Mouse (Mus musculus) testis, adult 2 months (tissue): ENCODE data around the gene Dach1. TPM values are rescaled to one million over a fixed set of nuclear protein-coding genes. Genes with fewer than 3 reads are reported as not detected.

ENCODE experiments used
- H3K27ac ChIP-seq: fragments of 200-500 bp; 2 replicates; pipeline ENCODE4 v1.5.1; 2012; ENCODE audit warnings: low read depth, low read length; ENCODE audit not compliant: control insufficient read depth, insufficient read depth
- H3K27me3 ChIP-seq: fragments of 200-500 bp; 2 replicates; pipeline ENCODE4 v1.6.1; 2012; ENCODE audit warnings: mild to moderate bottlenecking, low read length, moderate library complexity; ENCODE audit not compliant: control insufficient read depth, insufficient read depth
- H3K36me3 ChIP-seq: fragments of 200-500 bp; 2 replicates; pipeline ENCODE4 v1.6.1; 2012; ENCODE audit warnings: mild to moderate bottlenecking, low read length; ENCODE audit not compliant: control insufficient read depth, insufficient read depth
- H3K4me1 ChIP-seq: fragments of 200-500 bp; 2 replicates; pipeline ENCODE4 v1.6.1; 2012; ENCODE audit warnings: low read length; ENCODE audit not compliant: control insufficient read depth, insufficient read depth
- H3K4me3 ChIP-seq: fragments of 200-500 bp; 2 replicates; pipeline ENCODE4 v1.5.1; 2012; ENCODE audit warnings: low read depth, mild to moderate bottlenecking, low read length, moderate library complexity, mixed read lengths; ENCODE audit not compliant: control insufficient read depth
- CTCF ChIP-seq: fragments of 200-500 bp; IDR thresholded peaks from 2 replicates; pipeline ENCODE4 v1.5.1; 2012; ENCODE audit warnings: low read depth, mild to moderate bottlenecking, inconsistent platforms, low read length, moderate library complexity; ENCODE audit not compliant: control insufficient read depth, insufficient read depth, insufficient replicate concordance
- POLR2A ChIP-seq: fragments of 200-500 bp; IDR thresholded peaks from 2 replicates; pipeline ENCODE4 v1.6.1; 2012; ENCODE audit warnings: low read depth, mild to moderate bottlenecking, inconsistent platforms, low read length, moderate library complexity; ENCODE audit not compliant: control insufficient read depth
- polyA plus RNA-seq: library from polyadenylated mRNA; depleted of rRNA; stranded (reverse); fragments of >200 nt; gene quantifications from 2 replicates; pipeline ENCODE4 v1.2.3, GENCODE M21; 2012

Dach1 gene
- polyA plus RNA-seq, 1 experiment: 0.31 TPM

DNA sequence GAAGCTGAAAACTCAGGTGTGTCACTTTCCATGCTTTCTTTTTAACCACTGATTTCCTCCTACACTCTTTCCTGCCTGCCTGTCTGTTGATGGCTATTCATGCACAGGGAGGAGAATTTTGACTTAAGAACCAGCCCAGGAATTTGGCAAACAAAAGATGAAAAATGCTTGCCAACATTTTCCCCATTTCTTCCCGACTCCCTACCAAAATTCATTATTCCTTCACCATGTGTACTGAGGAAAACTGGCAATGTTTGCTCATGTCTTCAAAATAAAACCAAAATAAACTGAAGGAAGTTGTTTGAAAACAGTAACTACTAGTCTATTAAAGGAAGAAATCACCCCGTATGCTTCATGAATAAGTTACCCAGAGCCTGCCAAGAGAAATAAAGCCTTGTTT lies 27.8 kb downstream of the Dach1 start:
- Histone ChIP-seq H3K4me1 (no peaks in the 10 kb centered on the region), H3K4me3 (no peak overlapping the region), H3K36me3 (no peaks in the 10 kb centered on the region), H3K27ac (no peak overlapping the region), H3K27me3 (no peaks in the 10 kb centered on the region)
- TF ChIP-seq POLR2A: no peak
- no peak for TF ChIP-seq CTCF

DNA sequence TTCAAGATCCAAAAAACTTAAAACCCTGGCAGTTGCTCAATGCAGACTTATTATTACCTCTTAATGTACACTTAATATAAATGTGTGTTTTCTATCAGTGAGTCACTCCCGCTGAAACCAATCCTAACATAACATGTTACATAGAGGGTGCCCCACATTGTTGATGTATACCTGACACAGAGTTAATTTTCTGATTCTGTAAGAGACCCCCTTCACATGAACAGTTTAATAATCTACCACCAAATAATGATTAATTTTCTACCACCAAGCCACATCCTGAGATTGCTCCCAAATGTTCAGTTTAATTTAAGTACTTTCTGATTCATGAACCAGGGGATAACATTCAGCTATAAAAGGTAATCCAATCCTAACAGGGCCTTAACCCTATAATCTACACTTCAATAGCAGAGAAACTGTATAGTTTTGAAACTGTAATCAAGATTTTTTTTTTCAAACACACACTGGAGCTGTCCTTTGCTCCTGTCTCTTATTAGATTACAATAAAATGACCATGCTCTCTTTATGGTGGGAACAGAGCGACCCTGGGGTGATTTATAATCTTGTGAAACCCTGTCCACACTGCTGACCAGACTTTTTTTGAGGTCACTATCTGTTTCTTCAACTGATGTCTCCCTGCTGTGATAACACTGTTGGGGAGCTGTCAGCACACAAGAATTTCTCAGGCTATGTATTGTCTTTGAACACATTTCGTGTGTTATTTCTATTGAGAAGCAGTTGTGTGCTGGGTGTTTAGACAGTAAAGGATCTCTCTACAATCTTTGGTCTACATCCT lies 30.5 kb downstream of the Dach1 start:
- Histone ChIP-seq H3K4me1 (no peaks in the 10 kb centered on the region), H3K27ac (no peak overlapping the region), H3K36me3 (no peaks in the 10 kb centered on the region), H3K4me3 (no peak overlapping the region), H3K27me3 (no peaks in the 10 kb centered on the region)
- TF ChIP-seq POLR2A: no peak
- no peak for TF ChIP-seq CTCF

DNA sequence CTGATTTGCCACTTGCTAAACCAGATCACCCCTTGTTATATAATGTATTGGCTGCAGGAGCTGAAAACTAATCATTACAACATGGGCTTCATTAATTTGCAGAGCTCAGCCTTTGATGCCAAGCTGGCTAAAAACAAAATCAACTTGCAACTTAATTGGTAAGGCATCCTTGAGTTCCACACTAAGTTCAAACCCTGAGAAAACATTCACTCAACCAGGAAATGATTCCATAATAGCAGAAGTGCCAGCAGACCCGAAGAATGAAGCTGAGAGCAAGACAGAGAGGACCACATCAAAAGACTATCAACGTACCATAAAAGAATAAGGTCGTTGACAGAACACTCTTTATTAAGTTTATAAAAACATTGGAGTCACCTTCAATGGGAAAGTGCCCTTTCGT lies 35.0 kb downstream of the Dach1 start:
- Histone ChIP-seq H3K36me3 (no peaks in the 10 kb centered on the region), H3K27me3 (no peaks in the 10 kb centered on the region), H3K4me1 (no peaks in the 10 kb centered on the region), H3K27ac (no peak overlapping the region), H3K4me3 (no peak overlapping the region)
- no peak for TF ChIP-seq POLR2A
- no peak for TF ChIP-seq CTCF

DNA sequence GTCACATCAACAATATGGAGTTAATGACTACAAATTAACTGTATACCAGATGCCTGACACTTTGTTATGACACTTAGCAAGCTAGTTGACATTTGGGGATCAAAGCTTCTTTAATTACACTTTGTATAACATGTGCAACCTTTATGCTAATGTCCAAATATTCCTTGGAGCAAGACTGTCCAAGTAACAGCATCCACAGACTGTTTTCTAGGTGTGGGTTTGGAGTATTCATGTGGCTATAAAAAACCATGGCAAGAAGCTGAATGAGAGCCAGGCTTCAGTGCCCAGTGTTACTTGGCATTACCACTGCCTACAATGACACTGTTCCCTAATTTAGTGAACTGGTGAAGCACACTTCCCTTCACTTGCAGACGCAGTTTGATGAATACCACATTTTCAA lies 46.5 kb downstream of the Dach1 start:
- Histone ChIP-seq H3K27ac (no peak overlapping the region), H3K4me3 (no peak overlapping the region), H3K27me3 (no peaks in the 10 kb centered on the region), H3K4me1 (no peaks in the 10 kb centered on the region), H3K36me3 (no peaks in the 10 kb centered on the region)
- TF ChIP-seq POLR2A (no peak), CTCF (no peak)

DNA sequence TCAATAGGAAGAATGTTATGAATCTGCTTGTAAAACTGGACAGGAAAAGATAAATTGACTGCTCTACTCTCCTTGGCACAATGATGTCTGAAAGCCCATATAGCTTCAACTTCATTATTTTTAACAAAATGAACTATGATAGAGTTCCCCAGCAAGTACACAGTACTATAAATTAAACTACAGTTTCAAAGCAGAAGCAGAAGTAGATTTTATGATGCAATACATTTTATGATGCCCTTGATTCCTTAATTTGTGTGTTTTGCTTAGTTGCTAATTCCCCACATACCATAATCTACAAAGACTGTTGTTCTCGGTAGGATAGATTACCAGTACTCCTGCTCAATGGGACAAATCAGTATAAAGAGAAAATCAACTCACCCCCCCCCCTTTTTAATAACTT lies 52.9 kb downstream of the Dach1 start:
- H3K27me3 ChIP-seq: no peaks in the 10 kb centered on the region
- H3K36me3 ChIP-seq: no peaks in the 10 kb centered on the region
- no peak overlapping the region for H3K27ac ChIP-seq
- no peaks in the 10 kb centered on the region for H3K4me1 ChIP-seq
- H3K4me3 ChIP-seq: no peak overlapping the region
- TF ChIP-seq POLR2A: no peak
- no peak for TF ChIP-seq CTCF

DNA sequence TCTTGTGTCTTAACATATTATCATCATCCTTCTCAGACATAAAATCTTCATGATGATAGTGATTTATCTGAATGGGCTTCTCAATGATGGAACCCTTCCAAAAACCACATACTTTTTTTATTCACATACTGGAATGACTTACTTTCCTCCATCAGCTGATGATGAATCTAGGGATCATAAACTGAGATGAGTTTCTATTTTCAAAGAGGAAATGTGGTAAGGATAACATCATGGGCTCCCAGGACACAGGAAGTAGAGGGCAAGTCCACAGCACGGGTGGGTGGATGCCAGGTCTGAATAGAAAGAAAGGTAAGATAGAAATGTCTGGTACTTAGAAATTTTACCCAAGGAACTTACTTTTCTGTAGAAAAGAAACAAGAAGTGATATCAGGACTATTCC lies 56.5 kb downstream of the Dach1 start:
- no peaks in the 10 kb centered on the region for H3K36me3 ChIP-seq
- TF ChIP-seq CTCF (no peak), POLR2A (no peak)
- H3K27ac ChIP-seq: no peak overlapping the region
- no peak overlapping the region for H3K4me3 ChIP-seq
- H3K4me1 ChIP-seq: no peaks in the 10 kb centered on the region
- H3K27me3 ChIP-seq: no peaks in the 10 kb centered on the region

DNA sequence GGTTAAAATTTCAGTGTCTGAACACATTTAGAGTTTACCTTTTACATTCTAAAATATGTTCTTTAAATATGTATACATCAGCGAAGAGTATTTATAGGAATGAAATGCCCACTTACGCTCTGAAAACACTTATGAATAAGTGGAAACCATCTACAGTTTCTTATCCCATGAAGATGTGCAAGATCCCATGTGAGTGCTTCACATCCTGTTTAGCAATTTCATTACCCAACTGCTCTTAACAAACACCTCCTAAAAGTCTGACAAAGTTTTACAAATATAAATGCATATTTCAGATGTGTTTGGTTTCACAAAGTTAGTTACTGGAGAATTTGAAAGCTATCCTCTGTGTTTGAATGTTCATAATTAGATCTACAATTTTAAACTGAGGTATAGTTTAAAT lies 59.6 kb downstream of the Dach1 start:
- Histone ChIP-seq H3K4me1 (no peaks in the 10 kb centered on the region), H3K27me3 (no peaks in the 10 kb centered on the region), H3K4me3 (no peak overlapping the region), H3K27ac (no peak overlapping the region), H3K36me3 (no peaks in the 10 kb centered on the region)
- TF ChIP-seq CTCF (no peak), POLR2A (no peak)
